Mouse (Mus musculus) frontal cortex, postnatal 14 days (tissue): Measurements from ENCODE around the gene Slc23a3.

Experiments used
- DNase-seq, 2 experiments: peaks; one replicate each; pipeline ENCODE4 v3.0.0; 2022; ENCODE audit warnings: low spot score in 2 of 2

The Slc23a3 gene

DNA sequence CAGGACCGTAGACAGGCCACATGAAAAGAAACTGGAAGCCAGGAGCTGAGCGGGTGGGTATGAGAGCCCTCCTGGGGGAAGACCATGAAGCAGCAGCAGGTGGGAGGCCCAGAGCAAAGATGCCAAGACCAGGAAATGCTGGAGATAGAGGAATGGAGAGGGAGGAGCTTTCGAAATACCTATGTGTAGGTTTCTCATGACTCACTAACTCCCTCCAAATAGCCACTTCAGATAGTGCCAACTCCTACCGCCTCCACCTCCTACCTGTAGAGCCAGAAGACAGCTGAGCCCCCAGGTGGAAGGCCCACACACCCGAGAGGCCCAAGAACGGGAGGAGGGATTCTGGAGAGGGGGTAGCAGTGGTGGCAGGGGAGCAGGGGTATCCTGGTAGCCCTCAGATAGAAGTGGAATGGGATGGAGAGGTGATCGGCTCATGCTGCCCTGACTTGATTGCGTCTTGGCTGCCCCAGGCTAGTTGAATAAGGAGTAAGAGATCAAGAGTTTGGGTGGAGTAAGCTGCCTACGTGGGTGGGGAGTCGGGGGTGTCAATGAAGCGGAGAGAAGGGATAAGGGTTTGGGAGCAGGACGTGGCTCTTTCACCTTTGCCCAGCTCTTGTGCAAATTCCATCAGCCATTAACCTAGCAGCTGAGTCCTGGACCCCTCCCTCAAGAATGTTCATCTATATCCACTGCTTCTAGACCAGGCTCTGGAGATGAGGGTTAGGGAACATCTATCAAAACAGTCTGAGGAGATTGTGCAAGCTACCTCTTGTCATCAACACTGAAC lies at the start of gene Slc23a3:
Slc23a3 (minus strand) TSS at position 470 of the 787 bp plus-strand sequence.
- no peak for DNase-seq

- no peak for DNase-seq
These were observed 48.5 kb upstream of the Slc23a3 start for GRCm38 (mm10) chr1:75182160-75182559.

DNA sequence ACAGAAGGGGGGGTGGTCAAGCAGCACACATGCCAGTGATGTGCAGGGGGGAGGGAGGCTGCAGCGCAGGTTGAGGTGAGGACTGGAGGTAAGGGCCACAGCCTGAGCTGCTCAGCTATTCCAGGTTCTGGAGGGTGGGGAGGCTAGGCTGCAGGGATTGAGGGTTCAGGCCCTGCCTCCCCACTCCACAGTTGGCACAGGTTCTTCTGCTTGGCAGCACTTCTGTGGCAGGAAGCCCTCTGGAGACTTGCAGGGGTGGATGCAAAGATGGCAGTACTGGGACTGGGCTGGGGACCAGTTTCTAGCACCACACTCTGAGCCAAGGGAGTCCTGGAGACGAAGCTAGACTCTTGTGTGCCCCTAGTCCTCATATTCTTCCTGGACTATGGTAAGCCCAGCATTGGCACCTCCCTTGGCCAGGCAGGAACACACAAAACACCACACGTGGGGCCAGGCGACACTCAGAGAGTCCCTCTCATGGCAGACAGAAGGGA lies 47.7 kb upstream of the Slc23a3 start:
- DNase-seq, result no peak

DNA sequence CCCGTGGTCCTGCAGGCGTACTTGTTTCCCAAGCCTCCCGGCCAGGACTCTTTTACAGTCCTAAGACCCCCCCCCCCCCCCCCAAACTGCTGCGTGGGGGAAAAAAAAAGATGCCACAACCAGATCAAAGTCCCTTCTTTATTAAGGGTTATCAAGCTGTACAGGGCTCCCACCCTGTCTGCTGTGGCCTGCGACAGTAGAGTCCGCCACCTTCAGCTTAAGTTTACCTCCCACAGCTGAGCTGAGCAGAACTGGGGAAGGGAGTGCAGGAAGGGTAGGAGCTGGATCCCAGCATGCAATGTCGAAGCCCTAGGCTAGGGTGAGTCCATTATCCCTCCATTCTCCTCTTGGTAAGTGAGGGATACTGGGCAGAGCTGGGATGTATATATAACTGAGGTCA lies 47.1 kb upstream of the Slc23a3 start:
- no peak for DNase-seq

GRCm38 (mm10) chr1:75180105-75180590 lies 46.5 kb upstream of the Slc23a3 start, which contains the start of gene Abcb6:
Abcb6 (minus strand) TSS chr1:75180392.
- peak; percentile 91 to 93 for DNase-seq

DNA sequence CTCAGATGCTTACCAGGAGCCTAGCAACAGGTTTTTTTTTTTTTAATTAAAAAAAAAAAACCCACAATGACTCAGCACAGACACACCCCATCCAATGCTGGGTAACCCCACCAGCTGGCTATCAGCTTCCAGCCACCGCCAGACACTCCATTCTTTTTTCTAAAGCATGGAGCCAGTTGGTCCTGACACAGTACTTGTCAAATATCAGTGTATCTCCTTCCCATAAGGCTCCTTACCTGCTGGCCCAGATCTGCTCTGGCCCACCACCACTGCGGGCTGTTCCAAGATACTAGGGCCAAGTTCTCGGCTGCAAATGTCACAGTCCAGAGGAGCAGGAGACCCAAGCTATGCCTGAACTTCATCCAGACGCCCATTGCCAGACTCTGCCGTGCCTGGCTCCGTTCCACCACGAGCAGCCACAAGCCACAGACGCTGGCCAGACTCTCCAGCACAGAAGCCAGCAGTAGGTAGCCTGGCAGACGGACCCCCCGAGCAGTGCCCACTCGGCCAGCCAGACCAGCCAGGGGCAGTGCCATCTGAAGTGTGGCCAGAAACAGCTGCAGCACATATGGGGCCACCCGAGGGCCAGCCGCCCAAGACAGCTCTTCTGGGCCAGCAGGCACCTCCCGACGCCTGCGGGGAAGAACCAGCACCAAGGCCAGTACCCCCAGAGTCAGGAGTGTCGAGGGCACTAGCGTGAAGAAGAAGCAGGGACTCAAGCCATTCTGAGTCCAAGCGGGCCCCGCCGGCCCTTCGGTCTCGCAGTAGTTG lies 45.8 kb upstream of the Slc23a3 start:
- DNase-seq, result peak; percentile 38 to 45

DNA sequence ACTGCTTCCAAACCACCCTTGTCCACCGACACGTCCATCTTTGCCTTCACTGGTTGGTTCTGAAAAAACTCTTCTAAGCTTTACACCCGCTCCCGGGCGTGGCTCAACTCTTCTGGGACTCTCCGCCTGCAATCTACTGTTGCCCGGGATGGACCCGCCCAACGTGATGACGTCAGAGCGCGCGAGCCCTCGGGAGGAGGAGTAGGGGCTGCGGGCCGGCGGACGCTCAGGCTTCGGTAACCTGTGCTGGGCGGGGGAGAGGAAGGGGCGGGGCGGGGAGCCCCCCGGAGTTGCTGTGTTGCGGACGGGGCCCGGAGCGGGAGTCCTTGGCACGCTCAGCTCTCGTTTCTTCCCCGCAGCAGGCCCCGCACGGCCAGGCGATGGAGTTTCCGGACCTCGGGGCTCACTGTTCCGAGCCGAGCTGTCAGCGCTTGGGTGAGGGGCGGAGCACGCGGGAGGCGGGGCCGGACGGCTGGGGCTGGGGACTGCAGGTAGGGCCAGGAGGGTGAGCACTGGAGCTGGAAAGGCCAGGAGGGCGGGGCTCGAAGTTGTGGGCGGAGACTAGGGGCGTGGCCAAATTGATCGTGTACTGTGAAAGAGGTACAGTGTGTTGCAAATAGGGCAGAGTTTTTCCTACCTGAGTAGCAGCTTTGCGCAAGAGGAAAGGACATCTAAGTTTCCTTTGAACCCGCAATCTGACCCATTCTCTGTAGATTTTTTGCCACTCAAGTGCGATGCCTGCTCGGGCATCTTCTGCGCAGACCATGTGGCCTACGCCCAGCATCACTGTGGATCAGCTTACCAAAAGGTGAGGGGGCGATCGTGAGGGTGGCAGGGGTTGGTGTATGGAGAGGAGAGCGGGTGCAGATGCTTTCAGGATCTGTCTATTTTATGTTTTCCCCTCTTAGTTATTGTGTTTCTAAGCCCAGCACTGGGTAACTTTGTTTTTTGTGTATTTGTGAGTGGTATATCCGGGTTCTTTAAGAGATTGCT lies 35.1 kb upstream of the Slc23a3 start, which contains the start of gene Zfand2b:
Zfand2b (plus strand) TSS at position 175 of the 993 bp plus-strand sequence.
- DNase-seq, result peak; percentile 87 to 93

DNA sequence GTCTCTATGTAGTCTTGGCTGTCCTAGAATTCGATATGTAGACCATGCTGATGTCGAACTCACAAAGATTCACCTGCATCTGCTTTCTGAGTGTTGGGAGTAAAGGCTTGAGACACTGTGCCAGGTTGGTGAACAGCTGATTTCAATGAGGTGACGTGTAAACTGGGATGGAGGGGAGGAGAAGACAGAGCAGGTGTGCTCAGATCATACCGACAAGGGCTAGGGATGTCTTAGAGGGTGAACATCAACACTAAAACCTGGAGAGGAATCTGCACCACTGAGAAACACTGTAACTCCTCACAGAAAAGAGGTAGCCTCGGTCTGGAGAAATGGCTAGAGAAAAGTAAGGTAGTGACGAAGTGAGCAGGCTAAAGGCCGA lies 34.4 kb upstream of the Slc23a3 start:
- DNase-seq, result no peak

- no peak for DNase-seq
These were observed 26.5 kb upstream of the Slc23a3 start for GRCm38 (mm10) chr1:75160256-75160617.

GRCm38 (mm10) chr1:75159540-75160255 lies 26.0 kb upstream of the Slc23a3 start:
- DNase-seq, result no peak

GRCm38 (mm10) chr1:75158990-75159389 lies 25.3 kb upstream of the Slc23a3 start:
- no peak for DNase-seq

DNA sequence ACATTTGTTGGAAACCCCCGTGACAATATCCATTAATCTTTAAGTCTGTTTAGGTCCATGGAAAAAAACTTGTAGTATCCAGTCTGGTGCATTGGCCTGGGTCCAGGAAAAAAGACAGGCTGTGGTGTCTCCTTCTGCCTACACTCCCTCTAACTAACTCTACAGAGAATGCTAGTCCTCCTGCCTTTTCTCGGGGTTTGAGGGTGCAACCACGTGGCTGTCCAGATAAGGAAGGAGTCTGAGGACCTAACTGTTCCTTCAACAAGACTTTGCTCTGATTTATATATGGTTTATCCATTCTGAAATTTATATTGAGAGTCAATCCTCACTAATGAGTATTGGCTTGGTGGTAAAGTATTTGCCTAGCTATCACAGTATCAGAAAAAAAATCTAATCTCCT lies 22.1 kb upstream of the Slc23a3 start:
- DNase-seq, result no peak

DNA sequence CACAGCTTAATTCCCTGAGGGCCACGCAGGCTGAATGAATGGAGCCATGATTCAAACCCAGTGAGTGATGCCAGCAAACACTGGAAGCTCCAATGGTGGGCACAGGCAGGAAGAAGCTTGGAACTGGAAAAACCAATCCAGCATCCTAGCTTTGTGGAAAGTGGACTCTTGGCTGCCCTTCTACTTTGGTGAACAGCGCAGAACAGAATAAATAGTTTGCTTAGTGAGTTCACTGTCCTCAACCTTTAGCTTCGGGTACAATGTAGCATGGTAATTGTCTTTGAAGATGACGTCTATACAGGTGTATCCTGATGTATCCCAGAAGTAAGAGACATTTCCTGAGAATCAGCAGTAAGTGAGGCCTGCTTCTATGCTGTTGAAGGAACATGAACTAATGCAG lies 15.0 kb upstream of the Slc23a3 start:
- no peak for DNase-seq

GRCm38 (mm10) chr1:75147411-75148135 lies 13.9 kb upstream of the Slc23a3 start:
- DNase-seq, result no peak

GRCm38 (mm10) chr1:75145589-75145988 lies 11.9 kb upstream of the Slc23a3 start:
- DNase-seq, result no peak

DNA sequence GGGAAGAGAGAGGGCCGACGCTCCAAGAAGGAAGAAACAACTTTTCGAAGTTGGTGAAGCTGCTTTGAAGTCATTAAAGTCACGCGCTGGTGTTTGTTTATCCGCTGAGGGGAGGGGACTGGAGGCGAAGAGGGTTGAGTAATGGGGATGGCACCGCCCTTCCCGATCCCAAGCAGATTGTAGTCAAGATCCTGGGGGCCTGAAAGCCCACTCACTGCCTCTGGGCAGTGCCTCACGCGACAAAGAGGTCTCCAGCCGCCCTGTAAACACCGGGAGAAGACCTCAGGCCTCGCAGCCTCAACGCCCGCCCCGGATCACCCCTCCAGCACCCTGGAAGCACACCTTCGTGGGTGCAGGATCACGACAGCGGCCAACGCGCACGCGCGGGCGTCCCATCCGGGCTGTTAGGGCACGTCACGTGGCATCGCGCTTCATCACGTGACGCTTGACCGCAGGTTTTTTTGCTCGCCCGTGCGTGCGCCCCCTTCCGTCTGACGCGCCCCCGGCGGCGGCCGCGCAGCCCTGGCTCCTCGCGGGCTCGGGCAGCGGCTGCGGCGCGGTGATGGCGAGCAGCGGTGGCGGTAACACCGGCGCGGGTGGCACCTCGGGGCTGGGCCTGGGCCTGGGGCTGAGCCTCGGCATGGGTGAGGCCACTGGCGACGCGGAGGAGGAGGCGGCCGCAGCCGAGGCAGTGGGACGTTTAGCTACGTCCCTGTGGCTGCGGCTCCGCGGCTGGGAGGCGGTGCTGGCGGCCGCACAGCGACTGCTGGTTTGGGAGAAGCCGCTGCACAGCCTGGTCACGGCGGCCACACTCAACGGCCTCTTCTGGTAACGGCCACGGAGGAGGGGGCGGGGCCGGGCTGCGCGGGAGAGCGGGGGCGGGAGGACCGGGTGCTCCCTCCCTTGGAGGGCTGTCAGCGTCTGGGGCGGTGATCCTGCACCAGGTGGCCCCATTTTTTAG lies 8.9 kb upstream of the Slc23a3 start, which contains the start of the genes Cnppd1 and Retreg2:
Cnppd1 (minus strand) TSS at position 411 of the 961 bp plus-strand sequence.
Retreg2 (plus strand) TSS at position 478 of the 961 bp plus-strand sequence.
- peak; percentile 90 to 93 for DNase-seq

GRCm38 (mm10) chr1:75141486-75142190 lies 7.9 kb upstream of the Slc23a3 start:
- peak in 1 of 2 experiments; percentile 52 for DNase-seq
